Mouse (Mus musculus): Measurements from ENCODE around the gene Micall2.

The Micall2 gene

GRCm38 (mm10) chr5:139682631-139682977, 53.5 kb downstream of the Micall2 start:
- ATAC-seq (ENCODE audit: low TSS enrichment) = no peak

- no peak for ATAC-seq (ENCODE audit: low TSS enrichment)
Measured at GRCm38 (mm10) chr5:139681832-139682630, 54.1 kb downstream of the Micall2 start.

GRCm38 (mm10) chr5:139675707-139675967, 60.5 kb downstream of the Micall2 start:
- ATAC-seq (ENCODE audit: low TSS enrichment) = no peak

- no peak for ATAC-seq (ENCODE audit: low TSS enrichment)
Measured at GRCm38 (mm10) chr5:139674940-139675706, 61.0 kb downstream of the Micall2 start.

GRCm38 (mm10) chr5:139669380-139669779, 66.8 kb downstream of the Micall2 start:
- ATAC-seq (ENCODE audit: low TSS enrichment) = no peak

- no peak for ATAC-seq (ENCODE audit: low TSS enrichment)
Measured at GRCm38 (mm10) chr5:139668494-139668893, 67.6 kb downstream of the Micall2 start.

- no peak for ATAC-seq (ENCODE audit: low TSS enrichment)
Measured at GRCm38 (mm10) chr5:139666496-139666895, 69.6 kb downstream of the Micall2 start.

GRCm38 (mm10) chr5:139665375-139665774, 70.8 kb downstream of the Micall2 start:
- ATAC-seq (ENCODE audit: low TSS enrichment) = no peak

- ATAC-seq (ENCODE audit: low TSS enrichment) = no peak
Measured at GRCm38 (mm10) chr5:139661713-139662112, 74.4 kb downstream of the Micall2 start.

DNA sequence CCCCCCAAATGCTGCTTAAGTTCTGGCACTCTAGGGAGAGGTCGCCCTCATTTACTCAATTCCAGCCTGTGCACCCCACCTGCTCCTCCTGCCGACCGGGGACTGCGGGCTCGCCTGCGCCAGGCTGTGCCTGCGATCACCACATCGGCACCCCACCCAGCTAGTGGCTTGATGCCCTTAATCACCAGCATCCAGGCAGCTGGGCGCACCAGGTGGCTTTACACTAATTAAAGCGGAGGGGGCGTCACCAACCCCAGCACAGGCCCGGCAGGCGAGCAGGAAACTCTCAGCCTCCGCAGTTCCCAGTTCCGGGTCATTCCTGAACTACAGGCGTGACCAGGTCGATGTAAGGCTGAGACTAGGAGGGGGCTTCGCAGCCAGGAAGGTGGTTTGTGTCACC, 76.8 kb downstream of the Micall2 start:
- no peak for ATAC-seq (ENCODE audit: low TSS enrichment)

- ATAC-seq (ENCODE audit: low TSS enrichment) = no peak
Measured at GRCm38 (mm10) chr5:139658865-139659264, 77.3 kb downstream of the Micall2 start.

- ATAC-seq (ENCODE audit: low TSS enrichment) = no peak
Measured at GRCm38 (mm10) chr5:139657959-139658602, 78.1 kb downstream of the Micall2 start.
